Mouse (Mus musculus): ENCODE results near the gene Capn12.

- TF ChIP-seq POLR2A (IDR thresholded peaks at IDR 0.05; ENCODE audit: control insufficient read depth, low read depth, low read length) (no peak), CTCF (IDR thresholded peaks at IDR 0.05; ENCODE audit: control insufficient read depth, insufficient read depth, insufficient replicate concordance, low read depth, low read length) (no peak)
These were observed 59.9 kb downstream of the Capn12 start for GRCm38 (mm10) chr7:28941129-28941528.

Data from testis, adult 2 months (tissue).